Comparison of ENCODE assay signal across 23 mouse cellular contexts in genomic region chr11:96908594-96908993, GRCm38 (mm10). TPM values are rescaled to one million over a fixed set of nuclear protein-coding genes. Genes with fewer than 3 reads are reported as not detected.
DNase-seq lines count a peak whose midpoint lies in the region; ATAC-seq and TF ChIP-seq lines count a peak whose summit lies in the region.
"Had no signal": no experiment of that assay in that cellular context is flagged by ENCODE, and none has a peak within 500 bp of the region (broad histone marks: within the 10 kb centered on the region; RNA-seq: fewer than 3 reads in every experiment).

No protein-coding gene starts in this region.

- no peak overlapping the region for H3K4me3 ChIP-seq in cerebellum, adult 2 months (replicated peaks; ENCODE audit: insufficient read depth, low read depth, low read length)
- no peak overlapping the region for H3K4me3 ChIP-seq in midbrain, embryonic 10.5 days
- H3K4me3 ChIP-seq in midbrain, embryonic 15.5 days: no peak overlapping the region
- no peak overlapping the region for H3K4me3 ChIP-seq in embryonic facial prominence, embryonic 10.5 days
- no peak overlapping the region for H3K4me3 ChIP-seq in hindbrain, embryonic 14.5 days (replicated peaks; ENCODE audit: low read length)
- H3K4me3 ChIP-seq: embryonic facial prominence, embryonic 15.5 days; heart, embryonic 15.5 days; intestine, embryonic 15.5 days; limb, embryonic 10.5 days; liver, embryonic 15.5 days; lung, embryonic 15.5 days; megakaryocyte, embryonic 14.5 days had no signal

- H3K9ac ChIP-seq in midbrain, embryonic 15.5 days: no peak overlapping the region
- H3K9ac ChIP-seq in hindbrain, embryonic 14.5 days: no peak overlapping the region
- H3K9ac ChIP-seq: embryonic facial prominence, embryonic 15.5 days; heart, embryonic 15.5 days; intestine, embryonic 15.5 days; liver, embryonic 15.5 days; lung, embryonic 15.5 days had no signal

- ATAC-seq in midbrain, embryonic 15.5 days (replicated peaks): no peak
- ATAC-seq in hindbrain, embryonic 14.5 days (ENCODE audit: low FRiP score): no peak
- ATAC-seq: CD4-positive, CD25-positive, alpha-beta regulatory T cell, adult 4 months; intestine, embryonic 15.5 days had no signal

- peak; percentile 49 to 50 for DNase-seq in cerebellum, postnatal 14 days
- DNase-seq in cerebellum, adult 2 months: no peak
- no peak for DNase-seq in midbrain, embryonic 10.5 days (ENCODE audit: low spot score)
- no peak for DNase-seq in embryonic facial prominence, embryonic 10.5 days (ENCODE audit: low spot score)
- no peak for DNase-seq in hindbrain, embryonic 14.5 days (ENCODE audit: low spot score)
- DNase-seq in spleen, postnatal 36 days (ENCODE audit: low spot score in 2 of 2): no peak
- DNase-seq: adrenal gland, postnatal 14 days; heart, postnatal 36 days; kidney, adult 8-10 months; kidney, postnatal 10 days; liver; lung, postnatal 36 days; thymus, adult 2 months had no signal

- no peak overlapping the region for H3K4me2 ChIP-seq in midbrain, embryonic 15.5 days
- no peak overlapping the region for H3K4me2 ChIP-seq in hindbrain, embryonic 14.5 days (replicated peaks)
- H3K4me2 ChIP-seq: embryonic facial prominence, embryonic 15.5 days; heart, embryonic 15.5 days; intestine, embryonic 15.5 days; liver, embryonic 15.5 days; lung, embryonic 15.5 days had no signal

- WGBS in cerebellum, adult 2 months: 30% methylated on average over 12 of the region's 12 CpGs
- whole genome bisulfite sequencing in midbrain, embryonic 10.5 days: 92% methylated on average over 12 of the region's 12 CpGs
- WGBS in midbrain, embryonic 15.5 days: 87% methylated on average over 12 of the region's 12 CpGs
- 92% methylated on average over 12 of the region's 12 CpGs for WGBS in embryonic facial prominence, embryonic 10.5 days
- 87% methylated on average over 12 of the region's 12 CpGs for WGBS in hindbrain, embryonic 14.5 days

- H3K9me3 ChIP-seq in midbrain, embryonic 10.5 days (replicated peaks): no peaks in the 10 kb centered on the region
- H3K9me3 ChIP-seq in midbrain, embryonic 15.5 days: no peaks in the 10 kb centered on the region
- no peaks in the 10 kb centered on the region for H3K9me3 ChIP-seq in embryonic facial prominence, embryonic 10.5 days
- no peaks in the 10 kb centered on the region for H3K9me3 ChIP-seq in hindbrain, embryonic 14.5 days (ENCODE audit: control insufficient read depth, low read length)
- H3K9me3 ChIP-seq: embryonic facial prominence, embryonic 15.5 days; heart, embryonic 15.5 days; intestine, embryonic 15.5 days; limb, embryonic 10.5 days; liver, embryonic 15.5 days; lung, embryonic 15.5 days; megakaryocyte, embryonic 14.5 days had no signal

- TF ChIP-seq POLR2A in cerebellum, adult 2 months (IDR thresholded peaks at IDR 0.05; ENCODE audit: borderline replicate concordance, insufficient read depth, low read length): no peak

- no peak overlapping the region for H3K27ac ChIP-seq in cerebellum, adult 2 months (ENCODE audit: insufficient read depth, low read length)
- H3K27ac ChIP-seq in midbrain, embryonic 10.5 days (replicated peaks): peak overlapping the region; percentile 90
- no peak overlapping the region for H3K27ac ChIP-seq in midbrain, embryonic 15.5 days
- H3K27ac ChIP-seq in embryonic facial prominence, embryonic 10.5 days (replicated peaks): peak overlapping the region; percentile 78
- peak overlapping the region; percentile 82; the same call in 1 of the 2 replicates for H3K27ac ChIP-seq in hindbrain, embryonic 14.5 days
- H3K27ac ChIP-seq: embryonic facial prominence, embryonic 15.5 days; heart, embryonic 15.5 days; intestine, embryonic 15.5 days; limb, embryonic 10.5 days; liver, embryonic 15.5 days; lung, embryonic 15.5 days; stomach, postnatal 0 days had no signal

- peaks cover 11% of the 10 kb centered on the region for H3K4me1 ChIP-seq in cerebellum, adult 2 months (ENCODE audit: control insufficient read depth, insufficient read depth, low read length)
- peaks cover 70% of the 10 kb centered on the region for H3K4me1 ChIP-seq in midbrain, embryonic 10.5 days
- peaks cover 23% of the 10 kb centered on the region for H3K4me1 ChIP-seq in midbrain, embryonic 15.5 days
- peaks cover 65% of the 10 kb centered on the region for H3K4me1 ChIP-seq in embryonic facial prominence, embryonic 10.5 days
- peaks cover 36% of the 10 kb centered on the region for H3K4me1 ChIP-seq in hindbrain, embryonic 14.5 days (replicated peaks; ENCODE audit: control insufficient read depth, insufficient read depth, low read length)

- H3K27me3 ChIP-seq in cerebellum, adult 2 months (ENCODE audit: control insufficient read depth, insufficient read depth, low read length): no peaks in the 10 kb centered on the region
- no peaks in the 10 kb centered on the region for H3K27me3 ChIP-seq in midbrain, embryonic 10.5 days (ENCODE audit: low read depth, poor library complexity, severe bottlenecking)
- no peaks in the 10 kb centered on the region for H3K27me3 ChIP-seq in midbrain, embryonic 15.5 days (replicated peaks)
- H3K27me3 ChIP-seq in embryonic facial prominence, embryonic 10.5 days (replicated peaks; ENCODE audit: low read depth, poor library complexity, severe bottlenecking): no peaks in the 10 kb centered on the region
- no peaks in the 10 kb centered on the region for H3K27me3 ChIP-seq in hindbrain, embryonic 14.5 days (ENCODE audit: control insufficient read depth, insufficient read depth, low read length)
- H3K27me3 ChIP-seq: embryonic facial prominence, embryonic 15.5 days; heart, embryonic 15.5 days; intestine, embryonic 15.5 days; liver, embryonic 15.5 days; lung, embryonic 15.5 days had no signal

- peaks cover 73% of the 10 kb centered on the region for H3K36me3 ChIP-seq in midbrain, embryonic 10.5 days
- no peaks in the 10 kb centered on the region for H3K36me3 ChIP-seq in midbrain, embryonic 15.5 days (replicated peaks)
- H3K36me3 ChIP-seq in embryonic facial prominence, embryonic 10.5 days (replicated peaks): peaks cover 81% of the 10 kb centered on the region
- H3K36me3 ChIP-seq in hindbrain, embryonic 14.5 days (replicated peaks; ENCODE audit: control insufficient read depth, insufficient read depth): peaks cover 41% of the 10 kb centered on the region

- no peak for TF ChIP-seq CTCF in cerebellum, adult 2 months (IDR thresholded peaks at IDR 0.05; ENCODE audit: borderline replicate concordance, insufficient read depth, low read depth, low read length)

RNA-seq across cellular contexts. Expression of gene Cdk5rap3, which starts 7.7 kb away (rescaled TPM):
- polyA plus RNA-seq in cerebellum, adult 2 months (2012; rRNA removed): 40.7 and 41.2 TPM in 2 replicates
- 116 and 120 TPM in 2 replicates for polyA plus RNA-seq in midbrain, embryonic 10.5 days (2016; fragmentation: Nextera tagmentation; extraction: Ambion mirVana)
- 88.2 and 91.7 TPM in 2 replicates for polyA plus RNA-seq in midbrain, embryonic 15.5 days (2015; fragmentation: Nextera tagmentation; extraction: Ambion mirVana)
- polyA plus RNA-seq in embryonic facial prominence, embryonic 10.5 days (2016; fragmentation: Nextera tagmentation; extraction: Ambion mirVana): 90.1 and 99.9 TPM in 2 replicates
- 74.0 and 77.8 TPM in 2 replicates for polyA plus RNA-seq in hindbrain, embryonic 14.5 days (2014; fragmentation: Nextera tagmentation; extraction: Ambion mirVana)

RNA-seq across cellular contexts. Expression of gene Prr15l, which starts 19.3 kb away (rescaled TPM):
- not detected in 2 replicates for polyA plus RNA-seq in cerebellum, adult 2 months (2012; rRNA removed)
- polyA plus RNA-seq in midbrain, embryonic 10.5 days (2016; fragmentation: Nextera tagmentation; extraction: Ambion mirVana): 0.04 and 0.05 TPM in 2 replicates
- polyA plus RNA-seq in midbrain, embryonic 15.5 days (2015; fragmentation: Nextera tagmentation; extraction: Ambion mirVana): 0.17 and 0.30 TPM in 2 replicates
- polyA plus RNA-seq in embryonic facial prominence, embryonic 10.5 days (2016; fragmentation: Nextera tagmentation; extraction: Ambion mirVana): 1.1 and 2.3 TPM in 2 replicates
- polyA plus RNA-seq in hindbrain, embryonic 14.5 days (2014; fragmentation: Nextera tagmentation; extraction: Ambion mirVana): 0.16 TPM in 2 replicates

RNA-seq across cellular contexts. Expression of gene Pnpo, which starts 35.2 kb away (rescaled TPM):
- 55.4 and 59.5 TPM in 2 replicates for polyA plus RNA-seq in cerebellum, adult 2 months (2012; rRNA removed)
- polyA plus RNA-seq in midbrain, embryonic 10.5 days (2016; fragmentation: Nextera tagmentation; extraction: Ambion mirVana): 28.2 and 32.1 TPM in 2 replicates
- 28.7 and 29.7 TPM in 2 replicates for polyA plus RNA-seq in midbrain, embryonic 15.5 days (2015; fragmentation: Nextera tagmentation; extraction: Ambion mirVana)
- 32.0 and 34.5 TPM in 2 replicates for polyA plus RNA-seq in embryonic facial prominence, embryonic 10.5 days (2016; fragmentation: Nextera tagmentation; extraction: Ambion mirVana)
- polyA plus RNA-seq in hindbrain, embryonic 14.5 days (2014; fragmentation: Nextera tagmentation; extraction: Ambion mirVana): 27.5 and 28.9 TPM in 2 replicates

RNA-seq across cellular contexts. Expression of gene Copz2, which starts 58.9 kb away (rescaled TPM):
- 9.5 and 10.9 TPM in 2 replicates for polyA plus RNA-seq in cerebellum, adult 2 months (2012; rRNA removed)
- polyA plus RNA-seq in midbrain, embryonic 10.5 days (2016; fragmentation: Nextera tagmentation; extraction: Ambion mirVana): 44.9 and 46.1 TPM in 2 replicates
- polyA plus RNA-seq in midbrain, embryonic 15.5 days (2015; fragmentation: Nextera tagmentation; extraction: Ambion mirVana): 19.9 and 20.5 TPM in 2 replicates
- 36.2 and 37.4 TPM in 2 replicates for polyA plus RNA-seq in embryonic facial prominence, embryonic 10.5 days (2016; fragmentation: Nextera tagmentation; extraction: Ambion mirVana)
- 23.1 and 29.7 TPM in 2 replicates for polyA plus RNA-seq in hindbrain, embryonic 14.5 days (2014; fragmentation: Nextera tagmentation; extraction: Ambion mirVana)
- polyA plus RNA-seq: CD4-positive, CD25-positive, alpha-beta regulatory T cell, adult 4 months had no signal

Comparison
In these comparisons a context has a peak if more than half of its experiments do, and no peak if none do; other contexts are left out.
1. DNase-seq: peak in cerebellum, postnatal 14 days (2 of 2); none in cerebellum, adult 2 months (0 of 2), midbrain, embryonic 10.5 days (single experiment), embryonic facial prominence, embryonic 10.5 days (single experiment), hindbrain, embryonic 14.5 days (single experiment) and spleen, postnatal 36 days (0 of 2).
2. H3K27ac ChIP-seq: peak in midbrain, embryonic 10.5 days (single experiment), embryonic facial prominence, embryonic 10.5 days (single experiment) and hindbrain, embryonic 14.5 days (single experiment); none in cerebellum, adult 2 months (single experiment) and midbrain, embryonic 15.5 days (single experiment).